Mouse (Mus musculus): ENCODE results near the gene Kmt2c. TPM values are rescaled to one million over a fixed set of nuclear protein-coding genes. Genes with fewer than 3 reads are reported as not detected.

Kmt2c gene
- polyA plus RNA-seq, 1 experiment, result 19.2 TPM

- Histone ChIP-seq H3K27ac (ENCODE audit: insufficient read depth, low read length) (no peak overlapping the region), H3K4me1 (ENCODE audit: control insufficient read depth, insufficient read depth, insufficient read length) (no peaks in the 10 kb centered on the region), H3K36me3 (ENCODE audit: control insufficient read depth, insufficient read depth, low read length) (peaks cover 46% of the 10 kb centered on the region), H3K4me3 (ENCODE audit: extremely low read depth, insufficient read depth, insufficient read length) (no peak overlapping the region), H3K27me3 (ENCODE audit: control insufficient read depth, insufficient read depth, low read length) (no peaks in the 10 kb centered on the region)
- TF ChIP-seq CTCF (IDR thresholded peaks at IDR 0.05; ENCODE audit: extremely low read depth, insufficient read depth, insufficient read length, insufficient replicate concordance) (no peak), POLR2A (IDR thresholded peaks at IDR 0.05; ENCODE audit: low read depth, low read length) (no peak)
- no peak for DNase-seq (ENCODE audit: low read depth in 1 of 2, low spot score in 2 of 2)
- 91% methylated on average over 10 of the region's 10 CpGs for WGBS
Observed at GRCm38 (mm10) chr5:25275629-25276028, 223.0 kb downstream of the Kmt2c start.

- DNase-seq (ENCODE audit: low read depth in 1 of 2, low spot score in 2 of 2), result no peak
- 92% methylated on average over 4 of the region's 4 CpGs for WGBS
- TF ChIP-seq POLR2A (IDR thresholded peaks at IDR 0.05; ENCODE audit: low read depth, low read length), result no peak
- no peak for TF ChIP-seq CTCF (IDR thresholded peaks at IDR 0.05; ENCODE audit: extremely low read depth, insufficient read depth, insufficient read length, insufficient replicate concordance)
- Histone ChIP-seq H3K27me3 (ENCODE audit: control insufficient read depth, insufficient read depth, low read length) (no peaks in the 10 kb centered on the region), H3K4me3 (ENCODE audit: extremely low read depth, insufficient read depth, insufficient read length) (no peak overlapping the region), H3K4me1 (ENCODE audit: control insufficient read depth, insufficient read depth, insufficient read length) (no peaks in the 10 kb centered on the region), H3K36me3 (ENCODE audit: control insufficient read depth, insufficient read depth, low read length) (peaks cover 30% of the 10 kb centered on the region), H3K27ac (ENCODE audit: insufficient read depth, low read length) (no peak overlapping the region)
Observed at GRCm38 (mm10) chr5:25268258-25268888, 230.2 kb downstream of the Kmt2c start.

GRCm38 (mm10) chr5:25262266-25262665, 236.3 kb downstream of the Kmt2c start:
- TF ChIP-seq CTCF (IDR thresholded peaks at IDR 0.05; ENCODE audit: extremely low read depth, insufficient read depth, insufficient read length, insufficient replicate concordance) (no peak), POLR2A (IDR thresholded peaks at IDR 0.05; ENCODE audit: low read depth, low read length) (no peak)
- H3K4me1 ChIP-seq (ENCODE audit: control insufficient read depth, insufficient read depth, insufficient read length), result no peaks in the 10 kb centered on the region
- peaks cover 46% of the 10 kb centered on the region for H3K36me3 ChIP-seq (ENCODE audit: control insufficient read depth, insufficient read depth, low read length)
- WGBS, result 90% methylated on average over 7 of the region's 7 CpGs
- no peaks in the 10 kb centered on the region for H3K27me3 ChIP-seq (ENCODE audit: control insufficient read depth, insufficient read depth, low read length)
- DNase-seq (ENCODE audit: low read depth in 1 of 2, low spot score in 2 of 2), result no peak
- no peak overlapping the region for H3K27ac ChIP-seq (ENCODE audit: insufficient read depth, low read length)
- no peak overlapping the region for H3K4me3 ChIP-seq (ENCODE audit: extremely low read depth, insufficient read depth, insufficient read length)

- Histone ChIP-seq H3K36me3 (ENCODE audit: control insufficient read depth, insufficient read depth, low read length) (peaks cover 49% of the 10 kb centered on the region), H3K27me3 (ENCODE audit: control insufficient read depth, insufficient read depth, low read length) (no peaks in the 10 kb centered on the region), H3K4me1 (ENCODE audit: control insufficient read depth, insufficient read depth, insufficient read length) (no peaks in the 10 kb centered on the region), H3K27ac (ENCODE audit: insufficient read depth, low read length) (no peak overlapping the region), H3K4me3 (ENCODE audit: extremely low read depth, insufficient read depth, insufficient read length) (no peak overlapping the region)
- TF ChIP-seq CTCF (IDR thresholded peaks at IDR 0.05; ENCODE audit: extremely low read depth, insufficient read depth, insufficient read length, insufficient replicate concordance), result no peak
- no peak for TF ChIP-seq POLR2A (IDR thresholded peaks at IDR 0.05; ENCODE audit: low read depth, low read length)
- no peak for DNase-seq (ENCODE audit: low read depth in 1 of 2, low spot score in 2 of 2)
- 90% methylated on average over 6 of the region's 6 CpGs for WGBS
Observed at GRCm38 (mm10) chr5:25261452-25261851, 237.1 kb downstream of the Kmt2c start.

- Histone ChIP-seq H3K4me3 (ENCODE audit: extremely low read depth, insufficient read depth, insufficient read length) (no peak overlapping the region), H3K27ac (ENCODE audit: insufficient read depth, low read length) (no peak overlapping the region), H3K36me3 (ENCODE audit: control insufficient read depth, insufficient read depth, low read length) (peaks cover 48% of the 10 kb centered on the region), H3K27me3 (ENCODE audit: control insufficient read depth, insufficient read depth, low read length) (no peaks in the 10 kb centered on the region), H3K4me1 (ENCODE audit: control insufficient read depth, insufficient read depth, insufficient read length) (no peaks in the 10 kb centered on the region)
- no peak for DNase-seq (ENCODE audit: low read depth in 1 of 2, low spot score in 2 of 2)
- 91% methylated on average over 2 of the region's 2 CpGs for WGBS
- no peak for TF ChIP-seq POLR2A (IDR thresholded peaks at IDR 0.05; ENCODE audit: low read depth, low read length)
- no peak for TF ChIP-seq CTCF (IDR thresholded peaks at IDR 0.05; ENCODE audit: extremely low read depth, insufficient read depth, insufficient read length, insufficient replicate concordance)
Observed at GRCm38 (mm10) chr5:25256686-25257085, 241.9 kb downstream of the Kmt2c start.

GRCm38 (mm10) chr5:25254491-25254890, 244.1 kb downstream of the Kmt2c start:
- DNase-seq (ENCODE audit: low read depth in 1 of 2, low spot score in 2 of 2), result no peak
- peaks cover 48% of the 10 kb centered on the region for H3K36me3 ChIP-seq (ENCODE audit: control insufficient read depth, insufficient read depth, low read length)
- H3K27me3 ChIP-seq (ENCODE audit: control insufficient read depth, insufficient read depth, low read length), result no peaks in the 10 kb centered on the region
- TF ChIP-seq POLR2A (IDR thresholded peaks at IDR 0.05; ENCODE audit: low read depth, low read length) (no peak), CTCF (IDR thresholded peaks at IDR 0.05; ENCODE audit: extremely low read depth, insufficient read depth, insufficient read length, insufficient replicate concordance) (no peak)
- no peak overlapping the region for H3K27ac ChIP-seq (ENCODE audit: insufficient read depth, low read length)
- no peak overlapping the region for H3K4me3 ChIP-seq (ENCODE audit: extremely low read depth, insufficient read depth, insufficient read length)
- H3K4me1 ChIP-seq (ENCODE audit: control insufficient read depth, insufficient read depth, insufficient read length), result no peaks in the 10 kb centered on the region
- WGBS, result 93% methylated on average over 4 of the region's 4 CpGs

GRCm38 (mm10) chr5:25252825-25253544, 245.6 kb downstream of the Kmt2c start:
- Histone ChIP-seq H3K27ac (ENCODE audit: insufficient read depth, low read length) (no peak overlapping the region), H3K36me3 (ENCODE audit: control insufficient read depth, insufficient read depth, low read length) (peaks cover 39% of the 10 kb centered on the region), H3K27me3 (ENCODE audit: control insufficient read depth, insufficient read depth, low read length) (no peaks in the 10 kb centered on the region), H3K4me3 (ENCODE audit: extremely low read depth, insufficient read depth, insufficient read length) (no peak overlapping the region), H3K4me1 (ENCODE audit: control insufficient read depth, insufficient read depth, insufficient read length) (no peaks in the 10 kb centered on the region)
- 94% methylated on average over 8 of the region's 8 CpGs for WGBS
- no peak for DNase-seq (ENCODE audit: low read depth in 1 of 2, low spot score in 2 of 2)
- TF ChIP-seq POLR2A (IDR thresholded peaks at IDR 0.05; ENCODE audit: low read depth, low read length) (no peak), CTCF (IDR thresholded peaks at IDR 0.05; ENCODE audit: extremely low read depth, insufficient read depth, insufficient read length, insufficient replicate concordance) (no peak)
